Mouse (Mus musculus): ENCODE measurements around the gene Ier5. TPM values are rescaled to one million over a fixed set of nuclear protein-coding genes. Genes with fewer than 3 reads are reported as not detected.

Ier5 gene
- polyA plus RNA-seq, 1 experiment from 2014 or later = 7.1 TPM

DNA sequence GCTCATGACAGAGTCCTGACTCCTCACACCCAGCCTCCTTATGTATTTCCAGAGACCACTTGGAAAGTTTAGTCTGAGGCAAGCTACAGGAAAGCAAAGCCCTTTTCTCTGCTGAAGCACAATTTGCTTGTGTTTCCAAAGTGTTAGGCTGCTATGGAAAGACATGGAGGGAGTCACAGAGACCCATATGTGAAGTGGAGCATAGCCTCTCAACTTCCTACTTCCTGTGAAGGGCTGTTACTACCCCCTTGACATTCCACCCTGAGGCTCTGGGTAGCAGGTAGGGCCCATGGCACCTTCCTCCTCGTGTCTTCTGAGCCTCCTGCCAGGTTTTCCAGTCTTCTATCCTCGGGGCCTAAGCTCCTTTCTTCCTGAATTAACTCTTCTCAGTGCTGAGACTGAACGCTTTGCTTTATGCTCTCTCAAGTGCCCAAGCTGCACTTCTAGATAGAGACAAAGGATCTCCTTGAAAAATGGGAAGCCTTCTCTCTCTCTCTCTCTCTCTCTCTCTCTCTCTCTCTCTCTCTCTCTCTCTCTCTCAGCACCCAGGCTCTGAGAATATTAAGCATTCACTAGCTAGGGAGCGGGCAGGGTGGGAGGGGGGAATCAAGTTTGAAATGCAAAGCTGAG is 47.2 kb downstream of the Ier5 start:
- no peak for ATAC-seq (ENCODE audit: insufficient number of reproducible peaks, insufficient read depth, low FRiP score, low read depth)
- Histone ChIP-seq H3K9ac (replicated peaks; ENCODE audit: low read depth, low read length) (no peak overlapping the region), H3K27ac (ENCODE audit: low read length) (peak overlapping the region; percentile 52; the same call in 1 of the 2 replicates), H3K4me2 (replicated peaks; ENCODE audit: low read depth, low read length) (no peak overlapping the region), H3K27me3 (ENCODE audit: control insufficient read depth, insufficient read depth, low read length) (no peaks in the 10 kb centered on the region), H3K4me1 (ENCODE audit: control insufficient read depth, insufficient read depth, low read length) (peaks cover 30% of the 10 kb centered on the region), H3K9me3 (ENCODE audit: control insufficient read depth, low read depth, low read length) (no peaks in the 10 kb centered on the region), H3K36me3 (ENCODE audit: control insufficient read depth, insufficient read depth, low read length) (no peaks in the 10 kb centered on the region), H3K4me3 (ENCODE audit: low read depth, low read length) (no peak overlapping the region)
- 38% methylated on average over 4 of the region's 4 CpGs for WGBS

DNA sequence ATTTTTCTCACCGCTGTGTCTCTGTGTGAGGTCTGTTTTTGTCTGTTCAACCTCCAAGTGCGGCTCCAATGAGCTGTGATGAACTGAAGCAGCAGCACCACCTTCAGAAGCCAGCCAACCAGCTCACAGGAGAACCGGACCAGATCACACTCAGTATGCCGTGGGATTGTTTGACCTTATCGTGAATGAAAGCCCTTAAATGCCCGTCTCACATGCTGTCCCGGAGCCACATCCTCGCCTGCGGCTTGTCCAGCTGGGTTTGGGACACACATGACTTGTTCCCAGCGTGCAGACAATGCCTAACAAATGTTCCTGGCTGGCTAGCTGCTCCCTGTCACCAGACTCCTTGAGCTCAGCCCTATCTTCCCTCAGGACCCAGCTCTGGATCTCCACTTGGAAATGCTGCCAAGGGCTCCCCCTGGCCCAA is 47.7 kb downstream of the Ier5 start:
- Histone ChIP-seq H3K36me3 (ENCODE audit: control insufficient read depth, insufficient read depth, low read length) (no peaks in the 10 kb centered on the region), H3K27me3 (ENCODE audit: control insufficient read depth, insufficient read depth, low read length) (no peaks in the 10 kb centered on the region), H3K27ac (ENCODE audit: low read length) (peak overlapping the region; percentile 52; the same call in 1 of the 2 replicates), H3K4me2 (replicated peaks; ENCODE audit: low read depth, low read length) (no peak overlapping the region), H3K4me3 (ENCODE audit: low read depth, low read length) (no peak overlapping the region), H3K9me3 (ENCODE audit: control insufficient read depth, low read depth, low read length) (no peaks in the 10 kb centered on the region), H3K9ac (replicated peaks; ENCODE audit: low read depth, low read length) (no peak overlapping the region), H3K4me1 (ENCODE audit: control insufficient read depth, insufficient read depth, low read length) (peaks cover 30% of the 10 kb centered on the region)
- ATAC-seq (ENCODE audit: insufficient number of reproducible peaks, insufficient read depth, low FRiP score, low read depth) = no peak
- 56% methylated on average over 10 of the region's 10 CpGs for WGBS

DNA sequence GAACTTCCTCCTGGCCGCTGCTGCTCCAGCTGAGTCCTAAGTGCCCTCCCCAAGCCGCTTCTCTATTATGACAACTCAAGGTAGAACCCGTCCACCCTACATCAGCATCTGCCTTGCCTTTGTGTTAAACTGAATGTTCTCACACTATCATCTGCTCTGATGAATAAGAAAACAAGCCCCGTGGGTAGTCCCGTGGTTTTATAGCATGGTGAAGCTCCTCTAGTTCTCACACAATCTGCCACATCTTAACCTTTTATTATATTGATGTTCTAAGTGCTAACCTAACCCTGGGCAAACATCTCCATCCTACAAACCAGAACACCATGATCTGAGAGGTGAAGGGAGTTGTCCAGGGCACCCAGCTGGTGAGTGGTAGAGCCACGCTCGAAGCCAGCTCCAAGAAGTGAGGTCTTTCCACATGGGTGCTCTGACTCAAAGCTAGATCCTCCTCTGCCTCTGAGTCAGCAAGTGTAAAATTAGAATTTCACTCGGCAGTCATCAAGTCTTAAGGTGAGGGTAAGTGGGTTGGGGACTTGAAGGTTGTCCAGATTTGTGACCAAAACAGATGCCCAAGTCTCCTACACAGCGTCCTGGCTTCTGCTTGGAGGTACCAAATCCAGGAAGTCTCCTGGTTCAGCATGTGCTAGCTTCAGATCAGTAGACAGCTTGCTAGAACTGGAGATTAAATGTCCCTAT is 48.4 kb downstream of the Ier5 start:
- ATAC-seq (ENCODE audit: insufficient number of reproducible peaks, insufficient read depth, low FRiP score, low read depth) = no peak
- H3K4me1 ChIP-seq (ENCODE audit: control insufficient read depth, insufficient read depth, low read length) = peaks cover 30% of the 10 kb centered on the region
- 87% methylated on average over 9 of the region's 9 CpGs for WGBS

DNA sequence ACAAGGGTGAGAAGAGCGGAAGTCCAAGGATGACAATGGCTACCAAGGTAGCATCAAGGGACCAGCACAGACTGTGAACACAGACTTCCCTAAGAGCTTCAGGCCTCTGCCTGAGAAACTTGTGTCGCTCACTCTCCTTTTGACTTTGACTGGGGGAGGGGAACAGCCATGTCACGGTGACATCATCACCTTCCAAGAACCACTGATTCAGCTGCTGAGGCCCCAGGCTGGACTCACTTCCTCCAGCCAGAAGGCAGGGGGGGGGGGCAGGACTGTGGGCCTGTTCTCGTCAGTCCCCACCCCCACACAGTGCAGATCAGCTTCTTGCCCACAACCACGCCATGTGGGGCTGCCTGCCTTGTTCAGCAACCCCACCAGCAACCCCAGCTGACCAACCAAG is 49.3 kb downstream of the Ier5 start:
- no peak overlapping the region for H3K4me2 ChIP-seq (replicated peaks; ENCODE audit: low read depth, low read length)
- peak; percentile 38; the same call in 1 of the 2 replicates for ATAC-seq (ENCODE audit: insufficient number of reproducible peaks, insufficient read depth, low FRiP score, low read depth)
- H3K9me3 ChIP-seq (ENCODE audit: control insufficient read depth, low read depth, low read length) = no peaks in the 10 kb centered on the region
- H3K27ac ChIP-seq (ENCODE audit: low read length) = no peak overlapping the region; the same call in 1 of the 2 replicates
- no peak overlapping the region for H3K4me3 ChIP-seq (ENCODE audit: low read depth, low read length)
- 42% methylated on average over 5 of the region's 5 CpGs for WGBS
- H3K9ac ChIP-seq (replicated peaks; ENCODE audit: low read depth, low read length) = no peak overlapping the region
- no peaks in the 10 kb centered on the region for H3K27me3 ChIP-seq (ENCODE audit: control insufficient read depth, insufficient read depth, low read length)
- H3K4me1 ChIP-seq (ENCODE audit: control insufficient read depth, insufficient read depth, low read length) = peaks cover 30% of the 10 kb centered on the region
- no peaks in the 10 kb centered on the region for H3K36me3 ChIP-seq (ENCODE audit: control insufficient read depth, insufficient read depth, low read length)

More for the DNA sequence above, 48.4 kb downstream of the Ier5 start:
- Histone ChIP-seq H3K4me2 (replicated peaks; ENCODE audit: low read depth, low read length) (no peak overlapping the region), H3K9ac (replicated peaks; ENCODE audit: low read depth, low read length) (no peak overlapping the region), H3K4me3 (ENCODE audit: low read depth, low read length) (no peak overlapping the region), H3K9me3 (ENCODE audit: control insufficient read depth, low read depth, low read length) (no peaks in the 10 kb centered on the region), H3K36me3 (ENCODE audit: control insufficient read depth, insufficient read depth, low read length) (no peaks in the 10 kb centered on the region), H3K27ac (ENCODE audit: low read length) (no peak overlapping the region; the same call in 1 of the 2 replicates), H3K27me3 (ENCODE audit: control insufficient read depth, insufficient read depth, low read length) (no peaks in the 10 kb centered on the region)

DNA sequence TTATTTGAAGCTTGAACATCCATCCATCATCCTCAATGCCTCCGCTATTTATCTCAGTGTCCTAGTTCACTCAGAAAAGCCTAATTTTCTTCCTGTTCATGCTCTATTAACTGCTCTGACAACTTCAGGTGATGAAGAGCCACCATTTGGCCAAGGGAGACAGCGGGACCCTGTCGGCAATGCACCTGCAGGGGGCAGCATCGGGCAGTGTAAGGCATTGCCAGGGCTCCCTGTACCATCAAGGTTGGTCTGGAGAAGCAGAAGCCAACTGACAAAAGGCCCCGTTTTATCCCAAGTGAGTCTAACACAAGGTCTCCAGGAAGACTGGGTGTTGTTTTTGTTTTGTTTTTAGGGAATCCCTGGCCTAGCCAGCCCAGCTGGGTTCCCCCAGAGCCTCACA is 50.5 kb downstream of the Ier5 start:
- Histone ChIP-seq H3K9ac (replicated peaks; ENCODE audit: low read depth, low read length) (no peak overlapping the region), H3K9me3 (ENCODE audit: control insufficient read depth, low read depth, low read length) (no peaks in the 10 kb centered on the region), H3K4me1 (ENCODE audit: control insufficient read depth, insufficient read depth, low read length) (peaks cover 27% of the 10 kb centered on the region; the same call in 1 of the 2 replicates), H3K27me3 (ENCODE audit: control insufficient read depth, insufficient read depth, low read length) (no peaks in the 10 kb centered on the region), H3K4me2 (replicated peaks; ENCODE audit: low read depth, low read length) (no peak overlapping the region), H3K36me3 (ENCODE audit: control insufficient read depth, insufficient read depth, low read length) (no peaks in the 10 kb centered on the region), H3K27ac (ENCODE audit: low read length) (no peak overlapping the region), H3K4me3 (ENCODE audit: low read depth, low read length) (no peak overlapping the region)
- 5% methylated on average over 5 of the region's 5 CpGs for WGBS
- ATAC-seq (ENCODE audit: insufficient number of reproducible peaks, insufficient read depth, low FRiP score, low read depth) = peak; percentile 81; the same call in 1 of the 2 replicates

Other genes with a start within 250 kb of the Ier5 start
- 2.3 and 2.4 TPM in 2 replicates for gene Cacna1e, start 215.1 kb downstream of the Ier5 start, polyA plus RNA-seq (2014; fragmentation: Nextera tagmentation; extraction: Ambion mirVana)
- 11.0 and 13.5 TPM in 2 replicates for gene Mr1, start 47.2 kb upstream of the Ier5 start, polyA plus RNA-seq (2014; fragmentation: Nextera tagmentation; extraction: Ambion mirVana)
- 80.1 and 81.7 TPM in 2 replicates for gene Stx6, start 59.1 kb upstream of the Ier5 start, polyA plus RNA-seq (2014; fragmentation: Nextera tagmentation; extraction: Ambion mirVana)
- gene BC034090, start 144.8 kb upstream of the Ier5 start, polyA plus RNA-seq (2014; fragmentation: Nextera tagmentation; extraction: Ambion mirVana) = 3.3 and 3.8 TPM in 2 replicates